ENCODE assay signal across 18 mouse cellular contexts in the genomic region with DNA sequence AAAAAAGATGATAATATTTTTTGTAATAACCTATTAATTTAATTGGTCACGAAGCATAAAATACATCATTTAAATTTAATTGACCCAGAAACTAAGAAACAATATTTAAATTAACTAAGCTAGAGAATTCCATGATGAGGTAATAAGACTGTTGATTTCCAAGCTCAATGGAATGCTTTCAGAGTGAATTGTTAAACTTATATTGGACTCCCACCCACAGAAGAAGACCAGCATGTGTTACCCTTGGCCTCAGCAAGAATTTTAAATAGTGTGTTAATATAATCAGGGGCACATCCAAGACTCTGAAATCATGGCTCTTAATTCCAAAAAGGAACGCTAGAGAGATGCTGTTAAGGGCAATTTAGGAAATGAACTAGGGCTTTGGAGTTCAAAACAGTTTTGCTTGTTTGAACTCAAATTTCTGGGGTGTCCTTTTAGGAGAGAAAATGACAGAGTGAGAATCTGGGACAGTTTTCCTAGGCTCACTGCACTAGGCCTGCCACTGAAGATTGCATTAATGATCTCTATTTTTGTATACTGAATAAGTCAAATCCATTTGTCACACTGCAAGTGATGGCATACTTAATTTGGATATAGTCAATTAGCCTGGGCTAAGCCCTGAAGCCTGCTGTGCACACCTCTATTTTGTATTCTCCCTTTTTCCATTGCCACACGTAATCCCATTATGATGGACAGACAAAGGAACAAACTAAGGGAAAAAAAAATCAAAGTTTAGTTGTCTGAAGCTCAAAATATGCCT.
DNase-seq lines count a peak whose midpoint lies in the region; ATAC-seq and TF ChIP-seq lines count a peak whose summit lies in the region.
"Had no signal": no experiment of that assay in that cellular context is flagged by ENCODE, and none has a peak within 500 bp of the region (broad histone marks: within the 10 kb centered on the region; RNA-seq: fewer than 3 reads in every experiment).

No protein-coding gene starts in this region.

- no peaks in the 10 kb centered on the region for H3K36me3 ChIP-seq in forebrain, embryonic 15.5 days
- no peaks in the 10 kb centered on the region for H3K36me3 ChIP-seq in midbrain, embryonic 11.5 days (ENCODE audit: control insufficient read depth, insufficient read depth, low read length)
- H3K36me3 ChIP-seq in neural tube, embryonic 15.5 days: no peaks in the 10 kb centered on the region

- TF ChIP-seq POLR2A in embryonic fibroblast, embryonic 13.5 days (IDR thresholded peaks at IDR 0.05; ENCODE audit: low read depth, low read length): no peak

- H3K4me1 ChIP-seq in embryonic fibroblast, embryonic 13.5 days (ENCODE audit: control insufficient read depth, insufficient read depth, low read length): peaks cover 7% of the 10 kb centered on the region
- peaks cover 34% of the 10 kb centered on the region for H3K4me1 ChIP-seq in forebrain, embryonic 15.5 days
- H3K4me1 ChIP-seq in midbrain, embryonic 11.5 days (ENCODE audit: control insufficient read depth, insufficient read depth, low read length): peaks cover 59% of the 10 kb centered on the region
- H3K4me1 ChIP-seq in neural tube, embryonic 15.5 days: peaks cover 53% of the 10 kb centered on the region

- no peak overlapping the region for H3K4me2 ChIP-seq in forebrain, embryonic 15.5 days (replicated peaks)
- H3K4me2 ChIP-seq in midbrain, embryonic 11.5 days: peak overlapping the region; percentile 22; the same call in 1 of the 2 replicates
- H3K4me2 ChIP-seq in neural tube, embryonic 15.5 days: no peak overlapping the region
- H3K4me2 ChIP-seq: lung, embryonic 14.5 days had no signal

- 15% methylated on average over 3 of the region's 3 CpGs for WGBS in forebrain, embryonic 15.5 days
- WGBS in midbrain, embryonic 11.5 days: 33% methylated on average over 3 of the region's 3 CpGs
- WGBS in neural tube, embryonic 15.5 days: 21% methylated on average over 3 of the region's 3 CpGs

- DNase-seq in midbrain, embryonic 11.5 days (ENCODE audit: low spot score, missing footprints): peak; percentile 90
- no peak for DNase-seq in ovary, postnatal 14 days (ENCODE audit: low spot score)
- no peak for DNase-seq in gastrocnemius, postnatal 25 days
- no peak for DNase-seq in B cell, adult 2 months
- DNase-seq: cerebellum, postnatal 14 days; gastrocnemius, postnatal 10 days; heart, postnatal 4 days; kidney, adult 8-10 months; liver; right cerebral cortex, postnatal 14 days; thymus, adult 2 months had no signal

- peak overlapping the region; percentile 24; the same call in 1 of the 2 replicates for H3K27ac ChIP-seq in embryonic fibroblast, embryonic 13.5 days (ENCODE audit: insufficient read depth, low read length)
- peak overlapping the region; percentile 49 for H3K27ac ChIP-seq in forebrain, embryonic 15.5 days (replicated peaks)
- peak overlapping the region; percentile 51; the same call in 1 of the 2 replicates for H3K27ac ChIP-seq in midbrain, embryonic 11.5 days (ENCODE audit: low read depth, low read length)
- 0 out of 2 replicates have a peak overlapping the region, but pooled peaks have one; percentile 65 for H3K27ac ChIP-seq in neural tube, embryonic 15.5 days (replicated peaks)

- peaks cover 2% of the 10 kb centered on the region for H3K27me3 ChIP-seq in forebrain, embryonic 15.5 days
- 0 out of 2 replicates have a peak, but pooled peaks cover 5% of the 10 kb centered on the region for H3K27me3 ChIP-seq in midbrain, embryonic 11.5 days (ENCODE audit: control insufficient read depth, insufficient read depth, low read length)
- no peaks in the 10 kb centered on the region for H3K27me3 ChIP-seq in neural tube, embryonic 15.5 days (replicated peaks)
- H3K27me3 ChIP-seq: CH12.LX, Patski had no signal

- no peak overlapping the region for H3K4me3 ChIP-seq in embryonic fibroblast, embryonic 13.5 days (ENCODE audit: insufficient read depth, low read length)
- no peak overlapping the region for H3K4me3 ChIP-seq in forebrain, embryonic 15.5 days
- no peak overlapping the region for H3K4me3 ChIP-seq in midbrain, embryonic 11.5 days (ENCODE audit: low read depth, low read length)
- no peak overlapping the region for H3K4me3 ChIP-seq in neural tube, embryonic 15.5 days (replicated peaks)
- H3K4me3 ChIP-seq: embryonic facial prominence, embryonic 10.5 days had no signal

- H3K9me3 ChIP-seq in forebrain, embryonic 15.5 days: no peaks in the 10 kb centered on the region
- no peaks in the 10 kb centered on the region for H3K9me3 ChIP-seq in midbrain, embryonic 11.5 days (ENCODE audit: control insufficient read depth, low read length)
- H3K9me3 ChIP-seq in neural tube, embryonic 15.5 days (replicated peaks): no peaks in the 10 kb centered on the region
- H3K9me3 ChIP-seq: embryonic facial prominence, embryonic 10.5 days had no signal

- H3K9ac ChIP-seq in forebrain, embryonic 15.5 days (replicated peaks): no peak overlapping the region
- H3K9ac ChIP-seq in midbrain, embryonic 11.5 days (ENCODE audit: low read length): no peak overlapping the region
- H3K9ac ChIP-seq in neural tube, embryonic 15.5 days (replicated peaks): no peak overlapping the region
- H3K9ac ChIP-seq: lung, embryonic 14.5 days had no signal

- ATAC-seq in forebrain, embryonic 15.5 days (replicated peaks): no peak; the same call in none of the 2 replicates
- peak; percentile 82 for ATAC-seq in midbrain, embryonic 11.5 days (ENCODE audit: low FRiP score)
- ATAC-seq in neural tube, embryonic 15.5 days (ENCODE audit: low FRiP score): no peak
- ATAC-seq: Patski had no signal

- no peak for TF ChIP-seq CTCF in embryonic fibroblast, embryonic 13.5 days (IDR thresholded peaks at IDR 0.05; ENCODE audit: borderline replicate concordance, insufficient read depth, low read length)
